Mouse (Mus musculus) 416B (cell line): Measurements from ENCODE around the gene Bcr.

Source experiments
- DNase-seq: peaks from one replicate; pipeline ENCODE4 v3.0.0; 2011; ENCODE audit warnings: low read depth

Bcr gene

GRCm38 (mm10) chr10:75058336-75058735 lies 2.1 kb upstream of the Bcr start:
- DNase-seq, result no peak

GRCm38 (mm10) chr10:75058761-75059395 lies 1.5 kb upstream of the Bcr start:
- peak; percentile 69 for DNase-seq

- peak; percentile 84 for DNase-seq
Observed at GRCm38 (mm10) chr10:75059396-75059795, 996 bp upstream of the Bcr start.

GRCm38 (mm10) chr10:75060843-75061235 lies 447 bp downstream of the Bcr start:
- DNase-seq, result no peak

- no peak for DNase-seq
Observed at GRCm38 (mm10) chr10:75061341-75062188, 1.2 kb downstream of the Bcr start.

- peak; percentile 52 for DNase-seq
Observed at GRCm38 (mm10) chr10:75062189-75062561, 1.8 kb downstream of the Bcr start.

GRCm38 (mm10) chr10:75062621-75063020 lies 2.2 kb downstream of the Bcr start:
- DNase-seq, result peak; percentile 42

- DNase-seq, result no peak
Observed at GRCm38 (mm10) chr10:75063301-75063965, 3.0 kb downstream of the Bcr start.

GRCm38 (mm10) chr10:75065691-75066090 lies 5.3 kb downstream of the Bcr start:
- no peak for DNase-seq

GRCm38 (mm10) chr10:75067446-75067845 lies 7.1 kb downstream of the Bcr start:
- DNase-seq, result no peak

- DNase-seq, result no peak
Observed at GRCm38 (mm10) chr10:75068086-75068485, 7.7 kb downstream of the Bcr start.

GRCm38 (mm10) chr10:75068624-75069328 lies 8.4 kb downstream of the Bcr start:
- no peak for DNase-seq

- peak; percentile 82 for DNase-seq
Observed at GRCm38 (mm10) chr10:75070281-75070976, 10.0 kb downstream of the Bcr start.

GRCm38 (mm10) chr10:75075665-75076064 lies 15.3 kb downstream of the Bcr start:
- DNase-seq, result no peak

GRCm38 (mm10) chr10:75078174-75079128 lies 18.1 kb downstream of the Bcr start:
- DNase-seq, result no peak

GRCm38 (mm10) chr10:75085330-75085729 lies 24.9 kb downstream of the Bcr start:
- DNase-seq, result no peak

GRCm38 (mm10) chr10:75088471-75088870 lies 28.1 kb downstream of the Bcr start:
- no peak for DNase-seq

- DNase-seq, result no peak
Observed at GRCm38 (mm10) chr10:75091478-75092152, 31.2 kb downstream of the Bcr start.

GRCm38 (mm10) chr10:75093252-75093987 lies 33.0 kb downstream of the Bcr start:
- DNase-seq, result no peak
